Mouse (Mus musculus): ENCODE results near the gene Zfp784.

DNA sequence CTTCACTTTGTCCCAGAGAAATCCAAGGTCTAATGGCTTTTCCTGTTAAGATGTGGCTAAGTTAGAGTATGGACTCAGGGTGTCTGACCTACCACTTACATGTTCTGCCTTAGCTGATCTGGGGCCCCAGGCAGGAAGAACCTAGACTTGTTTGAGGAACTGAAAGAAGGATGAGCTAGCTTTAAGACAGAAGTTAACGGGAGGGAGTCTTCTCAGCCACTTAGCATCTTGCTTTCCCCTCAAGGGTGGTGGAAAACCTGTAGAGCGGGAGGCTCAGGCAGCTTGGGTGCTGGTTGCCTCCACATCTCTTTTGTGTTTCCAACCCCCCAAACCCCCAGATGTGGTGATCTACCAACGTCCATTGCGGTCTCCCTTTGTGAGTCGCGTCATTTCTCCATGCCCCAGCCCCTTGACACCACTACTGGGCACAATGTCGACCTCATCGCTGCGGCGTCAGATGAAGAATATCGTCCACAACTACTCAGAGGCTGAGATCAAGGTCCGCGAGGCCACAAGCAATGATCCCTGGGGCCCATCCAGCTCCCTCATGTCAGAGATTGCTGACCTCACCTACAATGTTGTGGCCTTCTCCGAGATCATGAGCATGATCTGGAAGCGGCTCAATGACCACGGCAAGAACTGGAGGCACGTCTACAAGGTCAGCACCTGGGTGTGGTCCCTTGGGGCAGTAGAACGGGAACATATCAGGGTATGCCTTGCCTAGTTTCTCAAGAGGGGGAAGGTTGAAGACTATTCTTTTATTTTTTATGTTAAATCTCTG, 45.3 kb upstream of the Zfp784 start:
- TF ChIP-seq POLR2A (IDR thresholded peaks at IDR 0.05; ENCODE audit: control insufficient read depth, extremely low read depth, insufficient read depth, low read length, poor library complexity) (0 out of 2 replicates have a peak, but pooled peaks have one; percentile 16), CTCF (IDR thresholded peaks at IDR 0.05; ENCODE audit: borderline replicate concordance, control insufficient read depth, extremely low read depth, insufficient read depth, low read length, poor library complexity) (no peak)

Data from thymus, adult 2 months (tissue).